Mouse (Mus musculus) skeletal muscle tissue, adult 2 months (tissue): Measurements from ENCODE around the gene Cacna1e.
A peak's percentile ranks its signal among the peaks of the same experiment; 100 is the strongest.

Source experiments
- DNase-seq: peaks from one replicate; pipeline ENCODE4 v3.0.0-alpha.2; 2012; ENCODE audit warnings: low read depth, low spot score

The Cacna1e gene

DNA sequence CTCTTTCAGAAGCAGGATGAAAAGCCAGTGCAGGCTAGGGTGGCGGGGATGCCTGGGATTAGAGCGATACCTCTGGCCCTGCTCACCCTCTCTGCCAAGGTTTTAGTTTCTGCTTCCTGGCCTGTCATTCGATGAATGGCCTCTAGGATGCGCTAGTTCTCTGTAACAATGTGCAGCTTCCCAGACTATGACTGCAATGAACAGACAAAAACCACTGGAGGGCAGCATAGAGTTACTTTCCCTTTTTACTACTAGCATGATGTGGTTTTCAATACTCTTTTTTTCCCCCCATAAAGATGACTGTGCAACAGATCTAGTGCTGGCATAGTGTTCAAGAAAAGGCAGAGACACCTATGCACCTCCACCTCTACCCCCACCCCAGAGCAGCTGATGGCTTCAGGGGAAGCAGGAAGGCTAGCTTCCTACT is 98.0 kb downstream of the Cacna1e start:
- DNase-seq = peak; percentile 72

DNA sequence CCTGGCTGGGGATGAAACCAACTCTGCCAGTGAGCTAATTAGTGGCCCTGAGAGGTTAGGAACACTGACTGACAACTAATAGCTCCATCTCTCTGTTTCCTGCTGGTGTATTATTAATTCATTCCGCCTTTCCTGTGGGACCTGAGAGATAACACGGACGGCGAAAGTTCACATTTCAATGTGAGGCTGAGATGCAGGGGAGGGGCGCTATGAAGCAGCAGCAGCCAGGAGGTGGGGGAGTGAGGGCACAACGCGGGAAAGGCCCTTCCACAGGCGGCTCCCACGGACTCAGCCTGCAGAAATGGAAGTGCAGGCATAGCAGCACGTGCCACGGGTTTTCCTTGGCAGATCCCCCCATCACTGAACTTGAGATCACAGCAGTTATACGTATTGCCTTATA is 99.4 kb downstream of the Cacna1e start:
- DNase-seq = no peak

DNA sequence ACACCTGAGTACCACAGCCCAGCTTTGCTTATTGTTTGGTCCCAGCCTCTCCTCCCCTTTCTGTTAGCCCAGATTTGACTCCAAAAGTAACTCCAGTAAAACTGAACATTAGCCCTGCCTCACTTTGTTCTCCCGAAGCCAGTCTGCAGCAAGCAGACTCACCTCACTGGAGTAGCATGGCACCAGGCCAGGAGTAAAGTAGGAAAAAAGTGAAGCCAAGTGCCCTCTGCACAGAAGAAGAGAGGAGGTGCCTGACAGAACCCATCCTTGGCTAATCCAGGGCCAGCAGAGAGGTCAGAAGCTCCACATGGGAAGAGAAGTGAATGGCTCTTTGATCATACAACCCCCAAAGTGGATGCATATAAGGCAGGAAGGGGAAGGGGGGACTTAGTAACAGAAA is 100.8 kb downstream of the Cacna1e start:
- DNase-seq = no peak

DNA sequence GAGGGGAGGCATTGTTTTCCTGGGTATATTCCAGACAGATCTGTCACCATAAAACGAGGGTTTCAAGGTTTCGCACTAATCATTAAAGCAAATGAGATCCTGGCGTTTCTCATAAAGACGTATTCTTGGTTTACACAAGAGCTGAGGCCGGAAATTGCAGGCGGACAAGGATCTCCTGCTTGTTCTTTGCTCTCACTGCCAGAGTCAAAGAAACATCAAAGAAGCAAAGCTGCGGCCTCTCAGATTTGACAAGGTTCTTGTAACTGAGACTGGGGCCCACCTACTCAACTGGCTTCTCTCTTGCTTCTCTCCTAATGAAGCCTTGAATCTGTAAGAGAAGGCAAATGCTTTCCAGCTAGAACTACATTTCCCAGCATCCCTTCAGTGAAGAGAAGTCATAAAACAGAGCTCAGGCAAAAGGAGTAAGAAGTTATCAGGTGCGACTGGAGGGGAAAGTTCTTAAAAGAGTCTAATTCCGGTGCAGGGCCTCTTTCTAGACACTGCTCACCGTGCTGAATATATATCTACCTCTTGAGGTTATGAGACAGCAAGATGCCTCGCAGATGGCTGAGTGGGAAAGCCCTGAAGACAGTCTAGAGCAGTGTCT is 104.3 kb downstream of the Cacna1e start:
- DNase-seq = no peak

DNA sequence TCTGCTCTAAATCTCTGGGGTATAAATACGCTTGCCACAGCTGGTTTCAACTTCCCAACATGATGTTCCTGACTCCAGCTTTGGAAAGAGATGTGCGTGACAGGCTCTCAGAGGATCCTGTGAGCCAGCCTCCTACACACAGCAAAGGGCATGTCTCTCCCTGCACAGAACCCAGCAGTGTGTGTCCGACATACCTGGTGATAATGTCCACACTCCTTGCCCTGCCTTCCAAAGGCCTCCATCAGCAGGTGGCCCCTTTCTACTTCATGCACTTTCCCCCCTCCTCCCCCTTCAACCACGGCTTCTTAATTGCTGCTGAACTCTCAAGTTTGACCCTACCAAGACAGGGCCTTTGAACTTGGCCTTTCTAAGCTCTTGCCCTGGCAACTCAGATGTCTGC is 108.0 kb downstream of the Cacna1e start:
- no peak for DNase-seq

DNA sequence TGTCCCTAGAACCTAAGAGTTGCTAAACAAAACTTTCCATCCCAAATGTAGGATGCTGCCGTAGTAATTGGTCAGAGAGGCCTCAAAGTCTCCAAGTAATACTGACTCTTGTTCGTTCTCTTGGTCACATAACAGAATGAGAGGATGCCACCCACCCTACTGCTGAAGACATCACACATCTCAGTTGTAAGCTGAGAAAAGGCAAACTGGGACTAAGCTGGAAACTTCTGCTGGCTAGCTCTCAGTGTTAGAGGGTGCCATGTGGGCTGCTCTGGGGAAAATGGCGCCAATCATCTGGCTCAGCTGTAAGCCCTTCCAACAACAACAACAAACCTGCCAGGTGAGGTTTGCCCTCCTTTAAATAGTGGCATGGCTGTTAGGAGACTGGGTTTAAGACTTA is 109.8 kb downstream of the Cacna1e start:
- DNase-seq = no peak

DNA sequence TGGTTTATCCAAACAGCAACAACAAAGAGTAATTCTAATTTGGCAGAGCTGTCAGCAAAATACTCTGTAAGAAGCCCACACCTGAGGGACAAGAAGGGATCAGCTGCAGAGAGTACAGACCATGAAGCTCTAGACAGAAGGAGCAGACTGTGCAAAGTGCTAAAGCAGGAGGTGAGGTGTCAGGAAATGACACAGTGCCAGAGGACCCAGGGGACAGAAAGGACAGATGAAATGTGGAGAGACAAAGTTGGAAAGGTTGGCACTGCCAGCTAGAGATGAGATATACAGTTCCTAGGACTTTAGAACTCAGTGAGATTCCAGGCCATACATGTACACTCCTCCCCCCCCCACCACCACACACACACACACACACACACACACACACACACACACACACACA is 113.2 kb downstream of the Cacna1e start:
- DNase-seq = no peak

DNA sequence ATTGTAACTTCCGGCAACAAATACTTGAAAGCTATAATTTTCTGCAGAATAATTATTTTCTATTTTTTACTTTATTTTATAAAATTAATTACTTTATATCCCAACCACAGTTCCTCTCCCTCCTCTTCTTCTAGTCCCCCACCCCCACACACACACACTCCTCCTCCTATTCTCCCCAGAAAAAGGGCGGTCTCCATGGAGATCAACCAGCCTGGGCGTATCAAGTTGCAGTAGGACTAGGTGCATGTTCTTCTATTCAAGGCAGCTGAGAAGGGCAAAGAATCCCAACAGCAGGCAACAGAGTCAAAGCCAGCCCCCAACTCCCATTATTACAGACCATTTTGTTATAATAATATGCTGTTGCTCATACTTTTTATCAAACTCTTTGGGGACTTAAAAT is 113.8 kb downstream of the Cacna1e start:
- no peak for DNase-seq

DNA sequence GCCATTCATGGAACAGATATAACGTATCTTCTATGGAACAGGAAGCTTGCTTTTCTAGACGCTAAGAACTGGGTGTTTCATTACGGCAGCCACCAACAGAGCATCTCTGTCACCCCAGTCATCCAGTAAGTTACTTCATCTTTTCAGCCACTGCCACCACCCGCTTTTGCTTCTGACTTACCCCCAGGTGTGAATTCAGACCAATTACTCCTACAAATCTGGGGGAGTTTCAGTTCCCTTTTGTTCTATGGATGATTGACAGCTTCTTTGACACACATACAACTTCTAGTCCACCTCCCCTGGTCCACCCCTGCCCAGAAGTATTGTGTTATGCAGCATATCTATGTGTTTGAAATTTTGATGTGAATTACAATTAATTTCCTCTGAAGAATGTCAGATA is 121.2 kb downstream of the Cacna1e start:
- DNase-seq = no peak

DNA sequence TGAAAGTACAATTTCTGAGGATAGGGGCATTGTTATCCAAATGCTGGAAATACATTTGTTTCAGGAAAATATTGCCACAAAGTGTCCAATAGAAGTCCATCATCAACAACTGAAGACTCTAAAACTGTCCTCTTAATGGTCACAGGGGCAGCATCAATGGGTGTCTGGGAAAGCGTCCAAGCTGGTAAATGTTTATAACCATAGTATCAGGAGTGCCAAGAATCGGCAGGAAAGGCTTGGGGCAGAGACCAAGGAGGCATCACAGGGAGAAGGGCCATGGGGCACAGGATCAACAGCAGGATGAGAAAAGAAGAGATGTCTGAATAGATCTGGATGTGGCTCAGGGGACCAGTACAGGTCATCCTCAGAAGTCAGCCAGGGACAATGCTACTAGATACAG is 132.2 kb downstream of the Cacna1e start:
- no peak for DNase-seq

DNA sequence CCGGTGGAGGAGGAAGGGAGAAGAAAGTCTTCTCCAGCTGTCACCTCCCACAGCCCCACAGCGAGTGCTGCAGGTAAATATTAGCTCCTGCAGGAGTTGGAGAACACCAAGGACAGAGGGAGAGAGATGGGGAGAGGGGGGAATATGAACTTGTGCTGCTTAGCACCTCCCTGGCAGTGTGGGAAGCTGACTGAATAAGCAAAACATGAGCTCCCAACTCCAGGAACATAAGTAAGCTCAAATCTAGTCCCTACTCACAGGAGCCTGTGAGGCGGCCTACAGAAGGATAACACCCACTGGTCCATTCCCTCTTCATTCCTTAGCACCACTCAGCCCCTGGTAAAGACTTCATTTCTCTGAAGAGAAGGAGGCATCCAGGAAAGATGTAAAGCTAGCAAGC is 135.8 kb downstream of the Cacna1e start:
- no peak for DNase-seq

DNA sequence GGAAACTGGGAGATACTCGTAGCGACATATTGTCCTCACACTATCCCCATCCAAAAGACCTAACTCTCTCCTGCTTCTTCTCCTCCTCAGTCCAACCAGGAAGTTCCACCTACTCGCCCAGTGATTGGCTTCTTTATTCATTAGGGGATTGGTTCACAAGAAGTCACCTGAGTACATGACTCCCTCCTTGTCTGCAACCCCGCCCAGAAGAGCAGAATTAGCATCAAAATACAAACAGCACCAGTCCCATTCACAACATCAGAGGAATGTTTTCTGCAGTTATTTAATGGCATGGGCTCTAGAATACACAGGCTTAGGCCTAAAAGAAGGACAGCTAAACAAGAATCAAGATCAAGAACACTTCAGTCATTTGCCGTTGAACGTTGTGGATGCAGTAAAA is 139.1 kb downstream of the Cacna1e start:
- no peak for DNase-seq

DNA sequence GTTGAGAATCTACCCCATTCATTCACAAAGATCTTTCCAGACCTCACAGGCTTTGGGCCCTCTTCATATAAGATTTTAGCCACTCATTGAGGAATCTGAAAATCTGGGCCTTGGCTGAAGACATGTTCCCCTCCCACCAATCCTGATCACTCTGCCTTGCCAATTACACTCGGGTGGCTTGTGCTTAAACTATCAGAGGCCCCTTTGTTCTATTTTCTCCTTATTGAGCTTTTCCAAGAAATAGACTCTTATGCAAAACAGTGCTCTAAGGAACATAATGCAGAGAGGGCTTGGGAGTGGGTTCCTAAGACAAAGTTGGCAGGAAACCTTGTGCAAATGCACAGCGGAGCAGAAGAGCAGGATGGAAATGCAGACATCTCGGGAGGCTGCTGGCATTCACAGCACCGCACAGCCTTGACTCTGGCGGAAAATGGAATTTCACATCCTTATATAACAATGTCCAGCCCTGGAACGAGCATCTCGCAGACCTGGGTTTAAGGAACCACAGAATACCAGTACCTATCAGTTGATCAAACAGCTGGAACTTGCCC is 153.8 kb downstream of the Cacna1e start:
- no peak for DNase-seq

DNA sequence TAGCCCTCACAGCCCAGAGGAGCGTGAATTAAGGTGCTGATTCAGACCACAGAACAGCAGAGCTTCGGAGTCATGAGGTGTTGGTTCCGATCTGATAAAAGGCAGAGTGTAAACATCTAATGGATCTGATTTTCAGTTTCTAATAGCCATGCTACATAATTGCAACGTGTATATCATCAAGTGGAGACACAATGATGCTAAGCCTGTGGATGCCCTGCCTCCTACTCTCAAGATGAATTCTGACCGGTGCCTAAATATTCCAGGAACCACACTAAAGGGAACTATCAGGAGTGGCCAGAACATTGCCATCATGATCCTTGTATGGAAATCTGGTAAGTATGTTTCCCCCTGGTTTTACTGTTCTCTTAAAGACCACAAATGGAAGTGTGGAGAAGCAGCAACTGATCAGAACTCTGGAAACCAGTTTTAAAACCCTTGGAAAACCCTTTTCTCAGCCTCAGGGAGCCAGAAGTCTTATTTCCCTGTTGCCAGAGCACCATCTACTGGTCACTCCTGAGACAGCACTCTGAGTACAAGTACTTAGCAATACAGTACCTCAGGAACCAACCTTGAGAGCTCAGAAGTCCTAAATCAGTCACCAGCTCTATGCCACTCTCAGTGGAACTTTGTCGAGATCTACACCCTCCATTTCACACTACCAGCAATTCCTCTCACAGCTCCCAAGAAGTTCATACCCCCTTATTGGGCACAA is 154.9 kb downstream of the Cacna1e start:
- peak; percentile 64 for DNase-seq

DNA sequence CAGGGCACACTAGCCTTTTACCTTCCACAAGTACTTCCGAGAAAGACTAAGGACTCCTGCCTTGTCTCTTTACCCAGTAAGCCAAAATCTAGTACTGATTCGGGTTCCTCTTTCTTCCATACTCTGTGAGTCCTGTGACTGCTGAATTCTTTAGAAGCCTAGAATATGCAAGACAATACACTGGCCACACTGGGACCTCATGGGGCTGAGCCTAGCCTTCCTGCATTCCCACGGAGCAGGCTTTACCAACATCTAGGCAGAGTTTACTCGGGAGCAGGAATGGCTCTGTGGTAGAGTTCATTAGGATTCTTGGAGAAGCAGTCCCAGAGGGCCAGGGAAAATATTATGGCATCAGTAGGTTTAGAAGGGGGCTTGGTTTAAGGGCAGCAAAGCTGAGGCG is 155.6 kb downstream of the Cacna1e start:
- no peak for DNase-seq

DNA sequence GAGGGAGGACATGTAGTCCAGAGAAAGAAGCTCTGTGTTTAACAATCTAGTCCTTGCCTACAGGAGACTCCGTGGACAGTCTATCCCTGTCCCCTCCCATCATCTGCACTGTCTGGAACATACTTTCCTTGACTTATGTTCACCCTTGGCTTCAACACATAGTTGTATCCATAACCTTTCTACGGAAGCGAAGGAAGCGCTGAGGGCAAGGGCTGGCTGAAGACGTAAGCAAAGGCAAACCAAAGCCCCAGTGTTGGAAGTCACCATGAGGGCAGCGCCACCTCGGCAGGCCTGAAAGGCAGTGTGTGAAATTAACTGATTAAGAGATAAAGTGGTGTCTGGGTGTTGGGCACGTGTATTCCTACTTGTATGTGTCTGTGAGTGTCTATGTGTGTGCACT is 156.6 kb downstream of the Cacna1e start:
- no peak for DNase-seq

DNA sequence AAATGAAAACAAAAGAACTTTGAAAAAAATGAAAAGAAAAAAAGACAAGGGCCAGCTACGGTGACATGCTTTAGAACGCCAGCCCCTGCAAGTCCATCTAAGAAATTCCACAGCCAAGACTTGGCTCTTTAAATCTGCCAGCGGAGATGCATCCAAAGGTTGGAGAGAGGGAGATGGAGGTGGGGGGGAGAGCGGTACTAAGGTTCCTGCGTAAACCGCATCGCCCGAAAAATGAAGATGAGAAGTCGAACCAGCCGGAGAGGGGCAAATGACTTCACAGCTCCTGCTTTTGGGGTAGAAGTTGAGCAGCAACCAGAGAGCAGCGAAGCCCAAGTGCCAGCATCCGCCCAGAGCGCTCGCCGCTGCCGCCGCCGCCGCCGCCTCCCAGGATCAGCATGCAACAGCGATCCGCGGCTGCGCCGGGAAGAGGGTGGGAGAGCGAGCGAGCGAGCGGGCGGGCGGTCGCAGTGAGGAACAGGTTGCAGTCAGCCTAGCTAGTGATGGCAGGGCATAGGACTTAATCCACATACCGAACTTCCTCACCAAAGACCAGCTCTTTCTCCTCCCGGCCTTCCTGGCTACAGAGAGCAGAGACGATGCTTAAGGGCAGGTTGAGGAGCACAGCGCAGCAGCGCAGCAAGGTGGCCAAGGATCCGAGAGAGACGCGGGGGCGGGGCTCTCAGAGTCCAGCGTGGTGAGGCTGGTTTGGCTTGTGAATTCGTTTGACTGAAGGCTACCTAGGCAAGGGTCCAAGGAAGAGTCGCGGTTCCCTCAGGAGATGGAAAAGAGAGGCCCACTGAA is 157.7 kb downstream of the Cacna1e start:
- DNase-seq = no peak

DNA sequence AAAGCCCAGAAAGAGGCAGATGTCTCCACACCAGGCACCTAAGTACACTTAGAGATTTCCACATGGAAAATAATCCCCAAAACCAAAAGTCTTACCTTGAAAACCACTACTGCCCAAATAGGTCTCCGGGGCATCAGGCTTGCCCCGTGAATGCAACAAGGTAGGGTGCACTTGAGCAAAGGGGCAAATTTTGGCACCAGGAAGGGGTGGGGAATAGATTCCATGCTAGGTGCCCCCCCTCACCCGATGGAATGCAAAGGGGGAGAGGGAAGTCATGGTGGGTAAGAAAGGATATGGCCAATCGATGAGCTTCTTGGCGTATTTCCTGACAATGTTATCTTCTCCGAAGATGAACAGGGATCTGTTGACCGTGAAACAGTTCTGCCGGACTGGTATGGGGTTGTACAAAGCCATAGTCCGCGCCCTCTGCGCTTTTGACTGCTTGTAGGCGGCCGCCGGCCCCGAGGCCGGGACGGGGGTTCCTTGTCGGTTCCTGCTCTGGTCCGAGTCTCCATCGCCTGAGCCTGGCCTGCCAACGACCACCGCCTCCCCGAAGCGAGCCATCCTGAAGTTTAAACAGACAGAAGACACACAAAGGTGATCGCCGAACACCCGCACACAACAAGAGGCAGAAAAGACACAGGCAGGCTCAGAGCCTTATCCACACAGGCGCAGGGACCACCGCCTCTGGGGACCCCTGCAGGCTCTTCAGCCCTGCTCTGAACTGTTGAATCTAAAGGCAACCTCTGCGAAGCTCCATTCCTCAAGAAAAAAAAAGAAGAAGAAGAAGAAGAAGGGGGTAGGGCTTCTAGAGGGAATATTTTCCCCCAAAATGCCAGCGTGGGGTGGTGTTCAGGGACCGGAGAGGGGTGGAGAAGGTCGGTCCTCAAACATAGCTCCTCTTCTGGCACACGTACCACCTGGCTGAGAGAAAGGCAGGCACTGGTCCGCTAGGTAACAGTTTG is 158.7 kb downstream of the Cacna1e start:
- no peak for DNase-seq

DNA sequence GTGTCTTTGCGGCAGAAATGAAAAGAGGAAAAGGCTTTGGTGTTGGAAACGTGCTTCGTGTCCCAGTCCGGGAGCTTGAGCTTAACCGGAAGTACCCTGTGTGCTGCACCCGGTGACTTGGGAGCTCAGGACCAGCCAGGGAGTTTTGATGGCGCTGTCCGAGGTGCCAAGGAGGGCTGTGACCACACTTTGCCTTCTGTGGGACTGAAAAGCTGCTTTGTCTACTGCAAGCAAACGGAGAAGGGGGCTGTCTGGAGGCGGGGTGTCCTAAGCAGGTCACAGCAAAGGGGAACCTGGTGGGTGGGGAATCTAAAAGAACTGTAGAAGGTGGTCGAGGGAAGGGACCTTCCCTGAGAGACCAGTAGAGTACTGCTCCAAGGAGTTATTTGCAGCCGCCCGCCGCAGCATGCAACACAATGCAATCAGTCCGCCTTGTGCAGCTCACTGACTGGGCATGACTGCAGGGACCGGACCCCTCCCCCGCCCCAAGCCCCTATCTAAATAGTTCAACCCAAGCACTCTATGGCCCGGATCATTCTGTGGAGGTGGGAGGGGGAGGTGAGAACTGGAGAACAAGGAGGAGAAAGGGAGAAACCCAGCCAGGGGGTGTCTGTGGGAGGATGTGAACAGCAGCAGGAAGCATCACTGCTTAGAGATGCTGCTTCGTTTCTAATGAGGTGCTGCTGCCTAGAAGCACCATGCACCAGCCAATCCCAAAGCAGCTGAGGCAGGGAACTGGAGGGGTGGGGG is 160.6 kb downstream of the Cacna1e start:
- no peak for DNase-seq

DNA sequence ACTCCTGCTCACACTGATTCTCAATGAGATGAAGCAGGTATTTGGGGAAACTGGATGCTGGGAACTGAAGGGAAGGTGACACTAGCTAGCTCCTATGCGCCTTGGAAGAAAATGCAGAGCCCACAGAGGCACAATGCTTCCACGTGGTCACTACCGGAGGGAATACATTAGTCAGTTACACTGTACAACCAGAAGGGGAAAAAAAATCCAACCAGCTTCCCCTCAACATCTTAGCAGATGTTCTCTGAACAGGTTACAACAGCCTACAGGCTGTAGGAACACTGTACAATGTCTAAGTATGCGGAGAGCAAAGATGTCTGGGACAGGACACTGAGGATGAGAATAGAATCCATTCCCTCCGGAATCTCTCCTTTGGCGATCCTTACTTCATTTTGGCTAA is 161.2 kb downstream of the Cacna1e start:
- no peak for DNase-seq

DNA sequence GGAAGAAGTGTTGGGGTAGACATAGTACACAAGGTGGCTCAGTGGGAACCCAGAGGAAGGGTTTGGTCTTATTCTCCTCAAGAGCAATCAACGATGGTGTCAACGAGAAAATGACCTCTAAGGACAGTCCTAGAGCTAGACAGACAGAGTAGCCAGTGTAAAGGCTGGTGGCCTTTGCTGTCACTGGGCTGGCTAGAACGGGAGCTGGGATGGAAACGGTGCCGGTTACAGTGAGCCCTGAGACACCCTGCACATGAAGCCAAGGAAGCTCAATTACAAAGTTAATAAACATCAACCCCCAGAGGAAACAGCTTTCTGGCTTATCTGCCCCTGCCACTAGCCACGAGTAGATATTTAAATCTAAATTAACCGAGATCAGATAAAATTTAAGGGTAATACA is 168.7 kb downstream of the Cacna1e start:
- DNase-seq = peak; percentile 32
